Mouse (Mus musculus): ENCODE measurements around the gene Wdr86. TPM values are rescaled to one million over a fixed set of nuclear protein-coding genes. Genes with fewer than 3 reads are reported as not detected.
"Not testable (repeated sequence)": the region's sequence is repeated elsewhere in the genome, so short reads cannot be mapped to it uniquely, and the experiment has no call there.

Wdr86 gene
- polyA plus RNA-seq, 1 experiment, result not detected

DNA sequence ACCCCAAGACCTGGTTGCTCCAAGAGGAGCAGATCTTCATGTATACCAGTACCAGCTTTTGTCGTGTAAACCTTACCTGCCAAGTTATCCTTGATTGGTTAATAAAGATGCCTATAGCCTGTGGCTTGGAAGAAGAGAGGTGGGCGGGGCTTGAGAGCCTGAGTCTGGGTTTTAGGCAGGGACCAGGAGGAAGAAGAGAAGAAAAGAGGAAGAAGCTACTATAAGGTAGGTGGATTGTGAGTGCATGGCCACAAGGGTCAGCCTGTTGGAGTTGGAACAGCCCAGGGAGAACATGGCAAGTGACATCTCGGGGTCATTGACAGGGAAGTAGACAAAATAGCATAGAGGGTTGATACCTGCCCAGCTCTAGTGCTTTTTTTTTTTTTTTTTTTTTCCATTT, 10.7 kb downstream of the Wdr86 start:
- TF ChIP-seq GATA1 (IDR thresholded peaks at IDR 0.05; ENCODE audit: borderline replicate concordance, low read length) (no peak), FLI1 (IDR thresholded peaks at IDR 0.05; ENCODE audit: low read length) (no peak)
- H3K27me3 ChIP-seq (replicated peaks), result peaks cover 63% of the 10 kb centered on the region
- H3K9me3 ChIP-seq, result peaks cover 10% of the 10 kb centered on the region; the same call in 1 of the 2 replicates
- H3K4me1 ChIP-seq, result peaks cover 48% of the 10 kb centered on the region
- H3K36me3 ChIP-seq (replicated peaks; ENCODE audit: low read length), result no peaks in the 10 kb centered on the region
- H3K4me3 ChIP-seq (replicated peaks), result no peak overlapping the region

DNA sequence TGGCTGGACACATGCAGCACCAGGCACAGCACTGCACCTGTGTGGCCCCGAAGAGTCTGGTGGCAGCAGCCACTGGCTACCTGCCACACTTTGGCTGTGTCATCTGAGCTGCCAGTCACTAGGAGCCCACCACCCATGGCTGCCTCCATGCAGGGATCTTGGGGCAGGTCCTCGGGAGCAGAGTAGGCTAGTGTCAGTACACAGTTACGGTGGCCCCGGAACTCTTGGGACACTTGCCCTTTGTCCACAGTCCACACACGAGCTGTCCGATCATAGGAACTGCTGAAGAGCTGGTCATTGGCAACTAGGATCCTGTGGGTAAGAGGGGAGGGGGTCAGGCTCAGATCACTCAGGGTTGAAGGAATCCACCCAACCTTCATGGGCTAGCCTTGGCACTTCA, 12.5 kb downstream of the Wdr86 start:
- Histone ChIP-seq H3K4me3 (replicated peaks) (no peak overlapping the region), H3K36me3 (replicated peaks; ENCODE audit: low read length) (no peaks in the 10 kb centered on the region), H3K27me3 (replicated peaks) (peaks cover 67% of the 10 kb centered on the region), H3K4me1 (peaks cover 47% of the 10 kb centered on the region), H3K9me3 (peaks cover 10% of the 10 kb centered on the region; the same call in 1 of the 2 replicates)
- TF ChIP-seq FLI1 (IDR thresholded peaks at IDR 0.05; ENCODE audit: low read length) (no peak), GATA1 (IDR thresholded peaks at IDR 0.05; ENCODE audit: borderline replicate concordance, low read length) (no peak)

- peaks cover 56% of the 10 kb centered on the region for H3K27me3 ChIP-seq (replicated peaks)
- H3K4me3 ChIP-seq (replicated peaks), result no peak overlapping the region
- H3K4me1 ChIP-seq, result peaks cover 30% of the 10 kb centered on the region
- H3K9me3 ChIP-seq, result peaks cover 13% of the 10 kb centered on the region; the same call in 1 of the 2 replicates
- TF ChIP-seq GATA1 (IDR thresholded peaks at IDR 0.05; ENCODE audit: borderline replicate concordance, low read length), result no peak
- TF ChIP-seq FLI1 (IDR thresholded peaks at IDR 0.05; ENCODE audit: low read length), result no peak
- H3K36me3 ChIP-seq (replicated peaks; ENCODE audit: low read length), result peaks cover 37% of the 10 kb centered on the region
Observed at GRCm38 (mm10) chr5:24713987-24714386, 16.5 kb downstream of the Wdr86 start.

DNA sequence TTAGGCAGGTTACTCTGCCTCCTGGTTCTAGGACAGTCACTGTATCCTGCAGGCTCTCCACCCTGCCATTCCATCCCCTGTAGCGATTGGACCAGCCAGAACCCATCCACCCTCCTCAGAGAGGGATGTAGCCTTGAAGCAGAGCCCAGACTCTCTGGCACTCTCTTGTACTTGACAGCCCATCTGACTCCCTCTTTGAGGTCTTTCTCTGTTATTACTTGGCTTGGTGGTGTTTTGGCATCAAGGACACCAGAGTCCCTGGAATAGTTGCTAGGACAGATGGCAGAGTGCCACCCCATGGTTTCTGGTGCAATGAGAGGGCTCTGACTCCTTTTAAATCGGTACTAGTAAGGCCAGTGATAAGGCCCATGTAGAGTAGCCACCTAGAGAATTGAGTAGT, 17.3 kb downstream of the Wdr86 start:
- Histone ChIP-seq H3K36me3 (replicated peaks; ENCODE audit: low read length) (peaks cover 45% of the 10 kb centered on the region), H3K27me3 (replicated peaks) (peaks cover 48% of the 10 kb centered on the region), H3K4me1 (peaks cover 27% of the 10 kb centered on the region), H3K4me3 (replicated peaks) (no peak overlapping the region), H3K9me3 (peaks cover 13% of the 10 kb centered on the region; the same call in 1 of the 2 replicates)
- TF ChIP-seq GATA1 (IDR thresholded peaks at IDR 0.05; ENCODE audit: borderline replicate concordance, low read length) (no peak), FLI1 (IDR thresholded peaks at IDR 0.05; ENCODE audit: low read length) (no peak)

DNA sequence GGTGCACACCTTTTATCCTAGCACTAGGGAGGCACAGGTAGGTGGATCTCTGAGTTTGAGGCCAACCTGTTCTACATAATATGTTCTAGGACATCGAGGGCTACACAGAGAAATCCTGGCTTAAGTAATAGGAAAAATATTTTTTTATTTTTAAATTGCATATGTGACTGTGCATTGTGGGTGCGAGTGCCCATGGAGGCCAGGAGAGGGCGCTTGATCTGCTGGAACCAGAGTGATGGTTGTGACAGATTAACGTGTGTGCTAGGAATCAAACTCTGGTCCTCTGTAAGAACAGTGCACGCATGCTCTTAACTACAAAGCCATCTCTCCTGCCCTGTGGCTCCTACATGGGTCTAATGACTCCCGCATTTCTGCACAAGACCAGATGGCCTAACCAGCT, 18.9 kb downstream of the Wdr86 start:
- Histone ChIP-seq H3K27me3 (replicated peaks) (peaks cover 35% of the 10 kb centered on the region), H3K4me1 (peaks cover 22% of the 10 kb centered on the region), H3K4me3 (replicated peaks) (no peak overlapping the region), H3K36me3 (replicated peaks; ENCODE audit: low read length) (peaks cover 61% of the 10 kb centered on the region), H3K9me3 (peaks cover 13% of the 10 kb centered on the region; the same call in 1 of the 2 replicates)
- TF ChIP-seq FLI1 (IDR thresholded peaks at IDR 0.05; ENCODE audit: low read length) (no peak), GATA1 (IDR thresholded peaks at IDR 0.05; ENCODE audit: borderline replicate concordance, low read length) (no peak)

- H3K36me3 ChIP-seq (replicated peaks; ENCODE audit: low read length), result peaks cover 77% of the 10 kb centered on the region
- H3K27me3 ChIP-seq (replicated peaks), result peaks cover 22% of the 10 kb centered on the region
- peaks cover 27% of the 10 kb centered on the region for H3K4me1 ChIP-seq
- H3K4me3 ChIP-seq (replicated peaks), result no peak overlapping the region
- no peak for TF ChIP-seq FLI1 (IDR thresholded peaks at IDR 0.05; ENCODE audit: low read length)
- no peak for TF ChIP-seq GATA1 (IDR thresholded peaks at IDR 0.05; ENCODE audit: borderline replicate concordance, low read length)
- H3K9me3 ChIP-seq, result peaks cover 13% of the 10 kb centered on the region; the same call in 1 of the 2 replicates
Observed at GRCm38 (mm10) chr5:24709962-24710361, 20.6 kb downstream of the Wdr86 start.

GRCm38 (mm10) chr5:24704615-24705014, 25.9 kb downstream of the Wdr86 start:
- no peaks in the 10 kb centered on the region for H3K27me3 ChIP-seq (replicated peaks)
- H3K4me3 ChIP-seq (replicated peaks), result peak overlapping the region; percentile 42
- H3K4me1 ChIP-seq, result peaks cover 15% of the 10 kb centered on the region
- H3K36me3 ChIP-seq (replicated peaks; ENCODE audit: low read length), result peaks cover 99% of the 10 kb centered on the region
- H3K9me3 ChIP-seq, result no peaks in the 10 kb centered on the region
- TF ChIP-seq FLI1 (IDR thresholded peaks at IDR 0.05; ENCODE audit: low read length), result no peak
- TF ChIP-seq GATA1 (IDR thresholded peaks at IDR 0.05; ENCODE audit: borderline replicate concordance, low read length), result no peak

GRCm38 (mm10) chr5:24701271-24701670, 29.3 kb downstream of the Wdr86 start:
- no peak for TF ChIP-seq FLI1 (IDR thresholded peaks at IDR 0.05; ENCODE audit: low read length)
- TF ChIP-seq GATA1 (IDR thresholded peaks at IDR 0.05; ENCODE audit: borderline replicate concordance, low read length), result no peak
- H3K36me3 ChIP-seq (replicated peaks; ENCODE audit: low read length), result peaks cover 99% of the 10 kb centered on the region
- peaks cover 39% of the 10 kb centered on the region for H3K4me1 ChIP-seq
- H3K27me3 ChIP-seq (replicated peaks), result no peaks in the 10 kb centered on the region
- no peaks in the 10 kb centered on the region for H3K9me3 ChIP-seq
- no peak overlapping the region for H3K4me3 ChIP-seq (replicated peaks)

DNA sequence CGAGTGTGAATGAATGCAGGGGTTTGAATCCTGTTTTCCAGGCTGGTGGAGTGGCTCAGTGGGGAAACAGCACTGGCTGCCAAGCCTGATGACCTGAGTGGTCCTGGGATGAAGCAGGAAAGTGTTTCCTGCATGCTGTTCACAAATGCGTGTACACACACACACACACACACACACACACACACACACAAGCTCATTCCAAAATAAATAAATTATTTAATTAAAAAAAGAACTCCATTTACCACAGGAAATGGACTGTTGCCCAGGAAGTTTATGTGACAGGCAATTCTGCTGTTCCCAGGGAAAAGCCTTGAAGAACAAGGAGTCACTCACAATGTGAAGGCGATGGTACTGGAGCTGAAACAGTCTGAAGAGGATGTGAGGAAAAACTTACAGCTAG, 33.8 kb downstream of the Wdr86 start:
- TF ChIP-seq GATA1 (IDR thresholded peaks at IDR 0.05; ENCODE audit: borderline replicate concordance, low read length), result no peak
- no peak for TF ChIP-seq FLI1 (IDR thresholded peaks at IDR 0.05; ENCODE audit: low read length)
- Histone ChIP-seq H3K4me1 (peaks cover 50% of the 10 kb centered on the region), H3K9me3 (no peaks in the 10 kb centered on the region), H3K4me3 (replicated peaks) (no peak overlapping the region), H3K36me3 (replicated peaks; ENCODE audit: low read length) (peaks cover 99% of the 10 kb centered on the region), H3K27me3 (replicated peaks) (no peaks in the 10 kb centered on the region)

GRCm38 (mm10) chr5:24687696-24688095, 42.8 kb downstream of the Wdr86 start:
- Histone ChIP-seq H3K27me3 (replicated peaks) (no peaks in the 10 kb centered on the region), H3K36me3 (replicated peaks; ENCODE audit: low read length) (peaks cover 44% of the 10 kb centered on the region), H3K4me1 (peaks cover 34% of the 10 kb centered on the region), H3K9me3 (no peaks in the 10 kb centered on the region), H3K4me3 (replicated peaks) (peak overlapping the region; percentile 85)
- TF ChIP-seq GATA1 (IDR thresholded peaks at IDR 0.05; ENCODE audit: borderline replicate concordance, low read length) (no peak), FLI1 (IDR thresholded peaks at IDR 0.05; ENCODE audit: low read length) (no peak)

DNA sequence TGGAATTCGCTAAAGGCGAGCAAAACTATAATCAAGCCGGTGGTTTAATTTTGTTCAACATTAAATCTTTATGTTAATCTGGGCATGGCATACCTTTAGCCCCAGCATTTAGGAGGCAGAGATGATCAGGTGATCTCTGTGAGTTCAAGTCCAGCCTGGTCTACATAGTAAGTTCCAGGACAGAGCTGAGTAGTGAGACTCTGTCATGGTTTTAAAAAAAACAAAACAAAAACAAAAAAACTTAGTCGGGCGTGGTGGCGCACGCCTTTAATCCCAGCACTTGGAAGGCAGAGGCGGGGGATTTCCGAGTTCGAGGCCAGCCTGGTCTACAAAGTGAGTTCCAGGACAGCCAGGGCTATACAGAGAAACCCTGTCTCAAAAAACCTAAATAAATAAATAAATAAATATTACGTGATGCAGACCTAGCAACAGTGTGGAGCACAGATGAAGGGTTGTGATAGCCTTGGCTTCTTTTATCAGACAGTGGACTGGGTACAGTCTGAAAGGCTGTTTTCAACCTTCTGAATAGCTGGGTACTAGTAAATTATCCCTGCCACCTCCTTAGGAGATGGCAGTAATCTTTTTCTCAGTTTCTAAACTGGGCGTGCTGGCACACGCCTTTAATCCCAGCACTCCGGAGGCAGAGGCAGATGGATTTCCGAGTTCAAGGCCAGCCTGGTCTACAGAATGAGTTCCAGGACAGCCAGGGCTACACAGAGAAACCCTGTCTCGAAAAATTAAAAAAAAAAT, 43.7 kb downstream of the Wdr86 start:
- not testable (repeated sequence) for H3K9me3 ChIP-seq; H3K27me3 ChIP-seq (replicated peaks)
- Histone ChIP-seq H3K4me3 (replicated peaks) (peak overlapping the region; percentile 96), H3K36me3 (replicated peaks; ENCODE audit: low read length) (peaks cover 36% of the 10 kb centered on the region), H3K4me1 (peaks cover 34% of the 10 kb centered on the region)

Data from megakaryocyte, embryonic 14.5 days (primary cell).